Mouse (Mus musculus) myocyte (in vitro differentiated cells): ENCODE data around the gene Ccl2. TPM values are rescaled to one million over a fixed set of nuclear protein-coding genes. Genes with fewer than 3 reads are reported as not detected.
A peak's percentile ranks its signal among the peaks of the same experiment; 100 is the strongest.

Source experiments
- H3K27me3 ChIP-seq: one replicate; pipeline ENCODE4 v1.6.1; 2011; ENCODE audit not compliant: control insufficient read depth, insufficient read depth, insufficient read length
- H3K36me3 ChIP-seq: one replicate; pipeline ENCODE4 v1.6.1; 2011; ENCODE audit not compliant: control insufficient read depth, insufficient read depth
- H3K4me2 ChIP-seq: one replicate; pipeline ENCODE4 v1.6.1; 2011; ENCODE audit warnings: low read depth, control low read depth
- H3K4me3 ChIP-seq: one replicate; pipeline ENCODE4 v1.5.1; 2011; ENCODE audit warnings: mild to moderate bottlenecking, control low read depth, moderate library complexity
- H3K79me2 ChIP-seq: one replicate; pipeline ENCODE4 v1.6.1; 2011; ENCODE audit not compliant: control insufficient read depth, insufficient read depth
- H3ac ChIP-seq: one replicate; pipeline ENCODE4 v1.6.1; 2011; ENCODE audit not compliant: control insufficient read depth, insufficient read length
- CEBPB ChIP-seq: IDR thresholded peaks from 2 replicates; pipeline ENCODE4 v1.6.1; 2011; ENCODE audit warnings: mild to moderate bottlenecking, moderate library complexity; ENCODE audit not compliant: poor library complexity, insufficient read depth, severe bottlenecking
- E2F4 ChIP-seq: IDR thresholded peaks from one replicate; pipeline ENCODE4 v1.6.1; 2011; ENCODE audit warnings: mild to moderate bottlenecking, control low read depth, moderate library complexity; ENCODE audit not compliant: insufficient read depth
- MAX ChIP-seq: IDR thresholded peaks from one replicate; pipeline ENCODE4 v1.6.1; 2011; ENCODE audit warnings: low read depth, mild to moderate bottlenecking, control low read depth
- MYOD1 ChIP-seq, 3 experiments: IDR thresholded peaks; one replicate each; pipeline ENCODE4 v1.6.1; 2011; ENCODE audit warnings: control low read depth in 2 of 3, low read depth in 2 of 3, mild to moderate bottlenecking in 2 of 3, moderate library complexity in 1 of 3; ENCODE audit not compliant: insufficient read length in 2 of 3, control insufficient read depth in 1 of 3
- MYOG ChIP-seq, 3 experiments: IDR thresholded peaks; one replicate each; pipeline ENCODE4 v1.6.1; 2011; ENCODE audit warnings: control low read depth in 2 of 3, low read depth in 2 of 3, mild to moderate bottlenecking in 2 of 3; ENCODE audit not compliant: insufficient read length in 2 of 3, control insufficient read depth in 1 of 3, insufficient read depth in 1 of 3
- POLR2A ChIP-seq: IDR thresholded peaks from one replicate; pipeline ENCODE4 v1.6.1; 2011; ENCODE audit warnings: low read depth, mild to moderate bottlenecking, control low read depth, moderate library complexity; ENCODE audit not compliant: insufficient read length
- POLR2AphosphoS2 ChIP-seq: IDR thresholded peaks from one replicate; pipeline ENCODE4 v1.6.1; 2011; ENCODE audit warnings: low read depth, control low read depth; ENCODE audit not compliant: insufficient read length
- REST ChIP-seq: IDR thresholded peaks from one replicate; pipeline ENCODE4 v1.6.1; 2011; ENCODE audit warnings: mild to moderate bottlenecking, control low read depth, moderate library complexity; ENCODE audit not compliant: insufficient read depth, insufficient read length
- SRF ChIP-seq: IDR thresholded peaks from one replicate; pipeline ENCODE4 v1.6.1; 2011; ENCODE audit warnings: low read depth; ENCODE audit not compliant: control insufficient read depth, insufficient read length
- TCF12 ChIP-seq: IDR thresholded peaks from one replicate; pipeline ENCODE4 v1.6.1; 2011; ENCODE audit warnings: mild to moderate bottlenecking, control low read depth; ENCODE audit not compliant: poor library complexity, insufficient read depth, severe bottlenecking
- TCF3 ChIP-seq: IDR thresholded peaks from one replicate; pipeline ENCODE4 v1.6.1; 2011; ENCODE audit warnings: low read depth, control low read depth; ENCODE audit not compliant: insufficient read length
- USF1 ChIP-seq: IDR thresholded peaks from one replicate; pipeline ENCODE4 v1.6.1; 2011; ENCODE audit warnings: low read depth, mild to moderate bottlenecking, control low read depth, moderate library complexity
- polyA plus RNA-seq: library from polyadenylated mRNA; unstranded; fragments of >200 nt; fragmentation: generic; extraction: Trizol; gene quantifications from one replicate; pipeline ENCODE4 v1.2.1, GENCODE M21; 2012; ENCODE audit warnings: missing spikeins

Ccl2 gene
- polyA plus RNA-seq, 1 experiment, result 5.2 TPM

- TF ChIP-seq CEBPB (no peak), SRF (no peak), MYOD1 (IDR thresholded peaks at IDR 0.05; ENCODE audit: control insufficient read depth in 1 of 3, insufficient read length in 2 of 3, low read depth in 2 of 3) (no peak)
- Histone ChIP-seq H3K27me3 (no peaks in the 10 kb centered on the region), H3K4me2 (peak overlapping the region; percentile 58), H3K36me3 (no peaks in the 10 kb centered on the region), H3K4me3 (no peak overlapping the region), H3K79me2 (no peaks in the 10 kb centered on the region), H3ac (no peak overlapping the region)
Observed at GRCm38 (mm10) chr11:82032678-82033344, 2.6 kb upstream of the Ccl2 start.

- no peak overlapping the region for H3K4me3 ChIP-seq
- no peaks in the 10 kb centered on the region for H3K36me3 ChIP-seq
- no peaks in the 10 kb centered on the region for H3K79me2 ChIP-seq
- peak overlapping the region; percentile 26 for H3K4me2 ChIP-seq
- H3K27me3 ChIP-seq, result no peaks in the 10 kb centered on the region
- no peak overlapping the region for H3ac ChIP-seq
- TF ChIP-seq REST (no peak), TCF3 (no peak), MYOG (IDR thresholded peaks at IDR 0.05; ENCODE audit: control insufficient read depth in 1 of 3, insufficient read depth in 1 of 3, insufficient read length in 2 of 3, low read depth in 2 of 3) (no peak), USF1 (no peak), POLR2AphosphoS2 (no peak), MAX (no peak), MYOD1 (IDR thresholded peaks at IDR 0.05; ENCODE audit: control insufficient read depth in 1 of 3, insufficient read length in 2 of 3, low read depth in 2 of 3) (no peak), SRF (no peak), TCF12 (no peak), CEBPB (no peak), POLR2A (no peak), E2F4 (no peak)
Observed at GRCm38 (mm10) chr11:82034446-82034845, 925 bp upstream of the Ccl2 start.

GRCm38 (mm10) chr11:82035857-82036256 lies 486 bp downstream of the Ccl2 start:
- H3K4me2 ChIP-seq, result peak overlapping the region; percentile 55
- TF ChIP-seq E2F4, result no peak
- H3K36me3 ChIP-seq, result no peaks in the 10 kb centered on the region
- no peaks in the 10 kb centered on the region for H3K27me3 ChIP-seq
- no peak overlapping the region for H3ac ChIP-seq
- H3K4me3 ChIP-seq, result no peak overlapping the region
- no peaks in the 10 kb centered on the region for H3K79me2 ChIP-seq

- Histone ChIP-seq H3ac (no peak within 1 kb of the TSS), H3K27me3 (no peaks in the 10 kb centered on the region), H3K36me3 (no peaks in the 10 kb centered on the region), H3K4me3 (no peak within 1 kb of the TSS), H3K79me2 (no peaks in the 10 kb centered on the region), H3K4me2 (no peak within 1 kb of the TSS)
- TF ChIP-seq MAX (no peak), TCF12 (no peak), POLR2A (no peak), TCF3 (no peak), E2F4 (no peak), USF1 (no peak), REST (no peak), POLR2AphosphoS2 (no peak), MYOD1 (IDR thresholded peaks at IDR 0.05; ENCODE audit: control insufficient read depth in 1 of 3, insufficient read length in 2 of 3, low read depth in 2 of 3) (no peak), MYOG (IDR thresholded peaks at IDR 0.05; ENCODE audit: control insufficient read depth in 1 of 3, insufficient read depth in 1 of 3, insufficient read length in 2 of 3, low read depth in 2 of 3) (no peak), SRF (no peak), CEBPB (no peak)
Observed at GRCm38 (mm10) chr11:82038535-82038934, 3.2 kb downstream of the Ccl2 start, which contains the start of gene Gm17268. Gm17268 (minus strand) TSS chr11:82038562.

- H3K79me2 ChIP-seq, result no peaks in the 10 kb centered on the region
Observed at GRCm38 (mm10) chr11:82039132-82039660, 3.8 kb downstream of the Ccl2 start.

More at GRCm38 (mm10) chr11:82039132-82039660, 3.8 kb downstream of the Ccl2 start:
- no peak overlapping the region for H3K4me2 ChIP-seq
- H3K36me3 ChIP-seq, result no peaks in the 10 kb centered on the region
- no peak overlapping the region for H3K4me3 ChIP-seq
- no peaks in the 10 kb centered on the region for H3K27me3 ChIP-seq
- H3ac ChIP-seq, result no peak overlapping the region
- TF ChIP-seq MAX (no peak), CEBPB (peak; percentile 56; the same call in 1 of the 2 replicates)
